Mouse (Mus musculus) testis, adult 2 months (tissue): ENCODE results near the gene Ip6k1. TPM values are rescaled to one million over a fixed set of nuclear protein-coding genes. Genes with fewer than 3 reads are reported as not detected.

Experiments
- H3K27ac ChIP-seq: fragments of 200-500 bp; 2 replicates; pipeline ENCODE4 v1.5.1; 2012; ENCODE audit warnings: low read depth, low read length; ENCODE audit not compliant: control insufficient read depth, insufficient read depth
- H3K27me3 ChIP-seq: fragments of 200-500 bp; 2 replicates; pipeline ENCODE4 v1.6.1; 2012; ENCODE audit warnings: mild to moderate bottlenecking, low read length, moderate library complexity; ENCODE audit not compliant: control insufficient read depth, insufficient read depth
- H3K36me3 ChIP-seq: fragments of 200-500 bp; 2 replicates; pipeline ENCODE4 v1.6.1; 2012; ENCODE audit warnings: mild to moderate bottlenecking, low read length; ENCODE audit not compliant: control insufficient read depth, insufficient read depth
- H3K4me1 ChIP-seq: fragments of 200-500 bp; 2 replicates; pipeline ENCODE4 v1.6.1; 2012; ENCODE audit warnings: low read length; ENCODE audit not compliant: control insufficient read depth, insufficient read depth
- H3K4me3 ChIP-seq: fragments of 200-500 bp; 2 replicates; pipeline ENCODE4 v1.5.1; 2012; ENCODE audit warnings: low read depth, mild to moderate bottlenecking, low read length, moderate library complexity, mixed read lengths; ENCODE audit not compliant: control insufficient read depth
- CTCF ChIP-seq: fragments of 200-500 bp; IDR thresholded peaks from 2 replicates; pipeline ENCODE4 v1.5.1; 2012; ENCODE audit warnings: low read depth, mild to moderate bottlenecking, inconsistent platforms, low read length, moderate library complexity; ENCODE audit not compliant: control insufficient read depth, insufficient read depth, insufficient replicate concordance
- POLR2A ChIP-seq: fragments of 200-500 bp; IDR thresholded peaks from 2 replicates; pipeline ENCODE4 v1.6.1; 2012; ENCODE audit warnings: low read depth, mild to moderate bottlenecking, inconsistent platforms, low read length, moderate library complexity; ENCODE audit not compliant: control insufficient read depth
- polyA plus RNA-seq: library from polyadenylated mRNA; depleted of rRNA; stranded (reverse); fragments of >200 nt; gene quantifications from 2 replicates; pipeline ENCODE4 v1.2.3, GENCODE M21; 2012

Gene Ip6k1
- polyA plus RNA-seq, 1 experiment = 247 TPM

DNA sequence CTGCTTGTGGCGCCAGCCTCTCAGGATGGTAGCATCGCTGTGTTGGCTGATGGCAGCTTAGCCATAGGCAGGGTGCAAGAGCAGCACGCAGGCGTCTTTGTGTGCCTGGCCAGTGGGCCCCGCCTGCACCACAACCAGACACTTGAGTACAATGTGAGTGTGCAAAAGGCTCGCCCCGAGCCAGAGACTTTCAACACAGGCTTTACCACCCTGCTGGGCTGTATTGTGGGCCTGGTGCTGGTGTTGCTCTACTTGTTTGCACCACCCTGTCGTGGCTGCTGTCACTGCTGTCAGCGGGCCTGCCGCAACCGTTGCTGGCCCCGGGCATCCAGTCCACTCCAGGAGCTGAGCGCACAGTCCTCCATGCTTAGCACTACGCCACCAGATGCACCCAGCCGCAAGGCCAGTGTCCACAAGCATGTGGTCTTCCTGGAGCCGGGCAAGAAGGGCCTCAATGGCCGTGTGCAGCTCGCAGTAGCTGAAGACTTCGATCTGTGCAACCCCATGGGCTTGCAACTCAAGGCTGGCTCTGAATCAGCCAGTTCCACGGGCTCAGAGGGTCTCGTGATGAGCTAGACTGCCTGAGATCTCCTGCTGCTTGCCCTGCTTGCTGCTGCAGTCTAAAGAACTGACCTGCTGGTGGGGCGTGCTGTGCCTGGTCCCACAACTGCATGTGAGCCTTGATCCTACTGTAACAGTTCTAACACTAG is 52.2 kb downstream of the Ip6k1 start:
- Histone ChIP-seq H3K36me3 (no peaks in the 10 kb centered on the region; the same call in 1 of the 2 replicates), H3K4me1 (peaks cover 5% of the 10 kb centered on the region), H3K4me3 (no peak overlapping the region), H3K27me3 (no peaks in the 10 kb centered on the region), H3K27ac (no peak overlapping the region)
- TF ChIP-seq CTCF (no peak), POLR2A (no peak)

GRCm38 (mm10) chr9:108055061-108055460 is 52.8 kb downstream of the Ip6k1 start:
- H3K4me1 ChIP-seq = peaks cover 3% of the 10 kb centered on the region
- H3K27me3 ChIP-seq = no peaks in the 10 kb centered on the region
- H3K36me3 ChIP-seq = no peaks in the 10 kb centered on the region; the same call in 1 of the 2 replicates
- TF ChIP-seq CTCF (no peak), POLR2A (no peak)
- H3K27ac ChIP-seq = no peak overlapping the region
- H3K4me3 ChIP-seq = no peak overlapping the region

DNA sequence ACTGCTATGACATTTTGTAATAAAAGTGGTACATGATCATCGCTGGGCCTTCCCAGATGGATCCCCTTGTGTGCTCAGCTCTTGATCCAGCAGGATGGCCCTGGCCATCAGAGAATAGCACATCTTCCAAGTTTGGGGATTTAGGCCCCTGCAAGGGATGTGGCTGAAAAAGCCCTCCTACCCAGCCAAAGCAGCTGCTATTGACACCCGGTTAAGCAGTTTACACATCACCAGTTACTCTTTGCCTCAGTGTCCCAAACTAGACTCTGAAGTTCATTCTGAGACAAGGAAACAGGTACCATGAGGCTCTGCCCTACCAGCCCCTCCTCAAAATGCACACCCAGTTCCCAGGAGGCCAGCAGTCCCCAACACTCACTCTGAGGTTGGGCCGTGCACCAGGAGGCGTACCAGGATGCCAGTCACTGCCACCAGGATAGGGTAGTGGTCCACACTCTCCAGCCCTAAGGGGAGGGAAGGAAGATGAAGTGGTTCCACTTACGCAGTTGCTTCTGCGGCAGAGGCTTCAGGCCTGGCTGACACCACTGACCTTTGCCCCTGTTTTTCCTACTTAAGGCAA is 53.4 kb downstream of the Ip6k1 start:
- Histone ChIP-seq H3K4me1 (peaks cover 3% of the 10 kb centered on the region), H3K27me3 (no peaks in the 10 kb centered on the region), H3K27ac (no peak overlapping the region), H3K4me3 (no peak overlapping the region), H3K36me3 (no peaks in the 10 kb centered on the region; the same call in 1 of the 2 replicates)
- no peak for TF ChIP-seq CTCF
- TF ChIP-seq POLR2A = no peak

DNA sequence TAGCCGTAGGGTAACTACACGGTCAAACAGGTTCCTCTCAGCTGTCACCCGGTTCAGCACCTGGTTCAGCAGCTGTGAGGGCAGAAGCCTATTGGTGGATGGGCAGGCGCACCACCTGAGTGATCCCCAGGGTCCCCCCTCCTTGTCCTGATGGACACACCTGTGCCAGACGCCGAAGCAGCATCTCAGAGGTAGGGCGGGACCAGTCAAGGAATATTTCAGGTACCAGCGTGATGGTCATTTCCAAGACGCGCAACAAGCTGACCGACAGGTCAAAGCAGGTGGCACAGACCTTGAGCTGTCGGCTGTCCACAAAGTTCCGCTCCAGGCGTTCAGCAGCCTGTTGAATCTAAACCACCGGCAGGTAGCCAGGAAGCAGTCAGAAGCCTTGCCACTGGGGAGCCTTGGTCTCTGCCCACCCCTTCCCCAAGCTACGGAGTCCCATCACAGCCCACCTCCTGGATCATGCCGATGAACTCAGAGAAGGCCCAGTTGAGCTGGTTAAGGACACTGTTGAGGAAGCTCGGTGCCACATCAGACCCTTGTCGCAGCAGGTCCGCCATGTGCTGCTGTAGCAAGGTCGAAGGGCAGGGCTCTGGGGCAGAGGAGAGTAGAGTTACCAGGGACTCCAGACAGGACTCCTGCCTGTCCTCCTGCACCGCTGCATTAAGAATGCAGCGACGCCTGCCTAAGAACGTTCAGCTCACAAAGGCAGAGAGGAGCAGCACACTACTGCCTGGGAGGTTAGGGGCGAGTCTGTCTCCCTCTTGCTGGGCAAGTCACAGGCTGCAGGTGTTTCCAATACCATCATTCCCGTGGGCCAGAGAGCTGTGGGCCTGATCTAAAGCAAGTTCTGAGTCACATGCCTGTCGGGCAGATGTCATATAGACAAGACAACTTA is 54.3 kb downstream of the Ip6k1 start:
- Histone ChIP-seq H3K27ac (no peak overlapping the region), H3K4me3 (no peak overlapping the region), H3K27me3 (no peaks in the 10 kb centered on the region), H3K36me3 (no peaks in the 10 kb centered on the region; the same call in 1 of the 2 replicates), H3K4me1 (peaks cover 3% of the 10 kb centered on the region)
- no peak; the same call in 1 of the 2 replicates for TF ChIP-seq POLR2A
- TF ChIP-seq CTCF = no peak

- Histone ChIP-seq H3K27ac (no peak overlapping the region), H3K36me3 (no peaks in the 10 kb centered on the region; the same call in 1 of the 2 replicates), H3K27me3 (no peaks in the 10 kb centered on the region), H3K4me3 (no peak overlapping the region), H3K4me1 (peaks cover 3% of the 10 kb centered on the region)
- no peak for TF ChIP-seq CTCF
- no peak for TF ChIP-seq POLR2A
Measured at GRCm38 (mm10) chr9:108057262-108057562, 54.9 kb downstream of the Ip6k1 start.

- Histone ChIP-seq H3K27ac (no peak overlapping the region), H3K4me1 (no peaks in the 10 kb centered on the region), H3K4me3 (no peak overlapping the region), H3K36me3 (peaks cover under 1% of the 10 kb centered on the region), H3K27me3 (no peaks in the 10 kb centered on the region)
- TF ChIP-seq CTCF (no peak), POLR2A (no peak)
Measured at GRCm38 (mm10) chr9:108058291-108058690, 56.0 kb downstream of the Ip6k1 start.

GRCm38 (mm10) chr9:108062142-108062541 is 59.8 kb downstream of the Ip6k1 start:
- TF ChIP-seq POLR2A = no peak
- no peak for TF ChIP-seq CTCF
- Histone ChIP-seq H3K36me3 (peaks cover 3% of the 10 kb centered on the region), H3K27me3 (no peaks in the 10 kb centered on the region), H3K4me3 (no peak overlapping the region), H3K27ac (no peak overlapping the region), H3K4me1 (no peaks in the 10 kb centered on the region)
